Mouse (Mus musculus) heart, embryonic 14.5 days (tissue): ENCODE measurements around the gene Atp5j. TPM values are rescaled to one million over a fixed set of nuclear protein-coding genes. Genes with fewer than 3 reads are reported as not detected.

Source experiments
- ATAC-seq: fragments of 200-750 bp; cut with Nextera tagmentation; 2 replicates; pipeline ENCODE4 v1.8.0; 2017; ENCODE audit warnings: low read depth, moderate TSS enrichment; ENCODE audit not compliant: insufficient number of reproducible peaks, insufficient read depth, low FRiP score
- H3K27ac ChIP-seq, 2 experiments: fragments of 200-500 bp in 1 of 2; fragments of 300-500 bp in 1 of 2; sonication (generic) in 1 of 2; replicated peaks in 1 of 2; 2 replicates each; pipeline ENCODE4 v1.5.1; 2012 to 2014; ENCODE audit warnings: low read depth in 2 of 2, low read length in 2 of 2, control low read depth in 1 of 2, mild to moderate bottlenecking in 1 of 2, mixed read lengths in 1 of 2; ENCODE audit not compliant: control insufficient read depth in 1 of 2, insufficient read depth in 1 of 2
- H3K27me3 ChIP-seq: fragments of 300-500 bp; sonication (generic); 2 replicates; pipeline ENCODE4 v1.6.1; 2014; ENCODE audit warnings: mild to moderate bottlenecking, low read length, control low read depth; ENCODE audit not compliant: control insufficient read depth, insufficient read depth
- H3K36me3 ChIP-seq: fragments of 300-500 bp; sonication (generic); 2 replicates; pipeline ENCODE4 v1.6.1; 2014; ENCODE audit warnings: mild to moderate bottlenecking, control low read depth, low read length, mixed read lengths; ENCODE audit not compliant: control insufficient read depth, insufficient read depth
- H3K4me1 ChIP-seq, 2 experiments: fragments of 200-500 bp in 1 of 2; fragments of 300-500 bp in 1 of 2; sonication (generic) in 1 of 2; 2 replicates each; pipeline ENCODE4 v1.6.1; 2012 to 2014; ENCODE audit warnings: low read length in 2 of 2, control low read depth in 1 of 2, mixed read lengths in 1 of 2; ENCODE audit not compliant: control insufficient read depth in 2 of 2, insufficient read depth in 2 of 2
- H3K4me2 ChIP-seq: fragments of 300-500 bp; sonication (generic); 2 replicates; pipeline ENCODE4 v1.6.1; 2014; ENCODE audit warnings: mild to moderate bottlenecking, low read length
- H3K4me3 ChIP-seq, 2 experiments: fragments of 200-500 bp in 1 of 2; fragments of 300-500 bp in 1 of 2; sonication (generic) in 1 of 2; 2 replicates each; pipeline ENCODE4 v1.5.1; 2012 to 2014; ENCODE audit warnings: low read length in 2 of 2, mild to moderate bottlenecking in 2 of 2, control low read depth in 1 of 2, low read depth in 1 of 2, moderate library complexity in 1 of 2; ENCODE audit not compliant: control insufficient read depth in 1 of 2, insufficient read depth in 1 of 2
- H3K9ac ChIP-seq: fragments of 300-500 bp; sonication (generic); 2 replicates; pipeline ENCODE4 v1.6.1; 2014; ENCODE audit warnings: mild to moderate bottlenecking, low read length
- H3K9me3 ChIP-seq: fragments of 300-500 bp; sonication (generic); 2 replicates; pipeline ENCODE4 v1.6.1; 2016; ENCODE audit warnings: low read length, control low read depth; ENCODE audit not compliant: control insufficient read depth
- WGBS: fragments of 180-500 bp; shearing (Covaris S2); extraction: QIAGEN DNeasy Blood & Tissue Kit; methylation state at CpG from one replicate; pipeline ENCODE4 v1.1.7; 2014; 5-methylcytosine and 5-hydroxymethylcytosine counted together
- polyA plus RNA-seq: library from polyadenylated mRNA; unstranded; fragments of >200 nt; fragmentation: Nextera tagmentation; extraction: Ambion mirVana; gene quantifications from 2 replicates; pipeline ENCODE4 v1.2.1, GENCODE M21; 2014

The Atp5j gene
- polyA plus RNA-seq, 1 experiment from 2014 or later, result 2,054 TPM

DNA sequence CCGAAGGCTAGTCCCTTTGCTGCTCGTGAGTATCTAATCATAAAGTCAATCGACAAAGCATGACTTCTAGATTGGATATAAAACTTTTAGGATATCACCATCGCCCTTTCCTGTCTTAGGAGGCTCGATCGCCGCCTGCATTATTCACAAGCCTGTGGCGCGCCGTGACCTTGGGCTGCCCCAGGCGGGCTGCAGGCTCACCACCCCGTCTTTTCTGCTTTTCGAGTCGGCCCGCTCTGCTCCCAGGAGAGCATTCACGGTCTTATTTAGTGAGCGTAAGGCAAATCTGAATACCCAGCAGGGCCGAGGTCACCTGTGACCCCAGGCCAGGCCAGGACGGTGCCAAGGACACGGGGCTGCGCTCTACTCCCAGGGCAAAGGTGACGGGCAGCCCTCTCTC lies 1.1 kb downstream of the Atp5j start:
- WGBS, result under 1% methylated on average over 22 of the region's 22 CpGs
- Histone ChIP-seq H3K27me3 (no peaks in the 10 kb centered on the region), H3K27ac (peak overlapping the region; percentile 99 to 100), H3K4me2 (peak overlapping the region; percentile 75), H3K4me3 (peak overlapping the region; percentile 98 to 99), H3K9me3 (no peaks in the 10 kb centered on the region), H3K4me1 (peaks cover 4 to 29% of the 10 kb centered on the region in 2 experiments; a peak in 3 of 4 replicates), H3K36me3 (peaks cover 38% of the 10 kb centered on the region), H3K9ac (peak overlapping the region; percentile 99)
- no peak; the same call in 1 of the 2 replicates for ATAC-seq

DNA sequence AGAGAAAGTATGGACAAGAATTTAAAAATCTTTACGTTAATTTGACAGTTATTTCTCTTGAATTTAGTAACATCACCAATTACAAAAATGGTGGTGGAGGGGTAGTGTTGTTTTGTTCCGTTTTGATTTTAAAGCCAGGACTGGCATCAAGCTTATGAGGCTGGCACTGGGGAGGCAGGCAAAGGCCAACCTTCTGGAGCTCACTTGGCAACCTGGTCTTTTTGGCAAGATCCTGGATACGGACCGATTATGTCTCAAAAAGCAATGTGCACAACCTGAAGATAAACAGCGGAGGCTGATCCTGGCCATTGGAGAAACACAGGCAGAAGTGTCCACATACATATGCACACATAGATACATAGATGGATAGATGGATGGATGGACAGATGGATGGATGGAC lies 2.7 kb downstream of the Atp5j start:
- Histone ChIP-seq H3K4me1 (peaks cover 4 to 29% of the 10 kb centered on the region in 2 experiments; a peak in 3 of 4 replicates), H3K4me3 (no peak overlapping the region), H3K27ac (no peak overlapping the region), H3K9me3 (no peaks in the 10 kb centered on the region), H3K27me3 (no peaks in the 10 kb centered on the region), H3K9ac (no peak overlapping the region), H3K4me2 (peak overlapping the region; percentile 75), H3K36me3 (peaks cover 50% of the 10 kb centered on the region)
- 93% methylated on average over 5 of the region's 5 CpGs for WGBS
- no peak for ATAC-seq

DNA sequence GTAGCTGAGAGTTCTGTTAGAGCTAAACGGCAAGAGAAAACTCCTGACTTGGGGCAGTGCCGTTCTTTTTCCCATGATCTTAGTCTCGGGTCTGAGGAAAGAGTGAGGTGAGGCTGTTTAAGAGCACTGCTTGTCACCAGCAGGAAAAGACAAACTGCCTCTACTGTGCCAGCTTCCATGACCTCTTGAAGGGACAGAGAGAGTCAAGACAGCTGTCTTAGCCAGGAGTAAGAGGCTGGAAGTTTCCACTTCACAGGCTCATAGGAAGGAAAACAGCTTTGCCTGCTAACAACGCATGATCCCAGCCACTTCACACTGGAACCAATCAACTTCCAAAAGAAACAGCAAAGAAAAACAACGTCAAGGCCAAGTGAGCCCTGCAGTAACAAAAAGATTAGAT lies 3.7 kb downstream of the Atp5j start:
- 68% methylated on average over 5 of the region's 5 CpGs for WGBS
- Histone ChIP-seq H3K36me3 (peaks cover 60% of the 10 kb centered on the region), H3K4me3 (no peak overlapping the region), H3K4me1 (peaks cover 4 to 22% of the 10 kb centered on the region in 2 experiments; a peak in 3 of 4 replicates), H3K4me2 (no peak overlapping the region), H3K27ac (peak overlapping the region; percentile 33 to 50; a peak in 1 of 4 replicates), H3K9me3 (no peaks in the 10 kb centered on the region), H3K9ac (no peak overlapping the region; the same call in 1 of the 2 replicates), H3K27me3 (no peaks in the 10 kb centered on the region)
- ATAC-seq, result no peak

DNA sequence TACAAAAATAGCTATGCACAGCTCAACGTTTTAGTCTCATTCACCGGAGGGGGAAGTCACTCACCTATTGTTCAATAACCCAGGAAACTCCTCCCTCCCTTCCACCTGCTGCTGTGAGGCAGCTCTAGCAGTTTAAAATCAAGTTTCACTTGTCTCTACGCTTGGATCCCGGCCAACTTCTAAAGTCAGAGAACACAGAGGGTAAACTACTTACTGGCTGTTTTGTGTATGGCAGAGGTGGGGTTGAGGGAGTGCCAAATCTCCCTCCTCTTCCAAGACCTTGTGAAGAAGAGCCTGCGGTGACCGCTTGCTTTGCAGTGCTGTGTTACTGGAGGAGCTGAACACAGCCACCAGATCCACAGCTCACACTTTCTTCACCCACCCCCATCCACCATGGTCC lies 10.4 kb downstream of the Atp5j start:
- no peak; the same call in 1 of the 2 replicates for ATAC-seq
- no peaks in the 10 kb centered on the region for H3K27me3 ChIP-seq
- no peak overlapping the region for H3K4me3 ChIP-seq
- peak overlapping the region in 1 of 2 experiments; percentile 24; a peak in 1 of 4 replicates for H3K27ac ChIP-seq
- 70% methylated on average over 6 of the region's 6 CpGs for WGBS
- no peaks in the 10 kb centered on the region for H3K9me3 ChIP-seq
- H3K9ac ChIP-seq, result no peak overlapping the region
- no peak overlapping the region for H3K4me2 ChIP-seq
- peaks cover 85% of the 10 kb centered on the region for H3K36me3 ChIP-seq
- 0 out of 4 replicates have a peak, but pooled peaks cover 0 to 3% of the 10 kb centered on the region in 2 experiments for H3K4me1 ChIP-seq

DNA sequence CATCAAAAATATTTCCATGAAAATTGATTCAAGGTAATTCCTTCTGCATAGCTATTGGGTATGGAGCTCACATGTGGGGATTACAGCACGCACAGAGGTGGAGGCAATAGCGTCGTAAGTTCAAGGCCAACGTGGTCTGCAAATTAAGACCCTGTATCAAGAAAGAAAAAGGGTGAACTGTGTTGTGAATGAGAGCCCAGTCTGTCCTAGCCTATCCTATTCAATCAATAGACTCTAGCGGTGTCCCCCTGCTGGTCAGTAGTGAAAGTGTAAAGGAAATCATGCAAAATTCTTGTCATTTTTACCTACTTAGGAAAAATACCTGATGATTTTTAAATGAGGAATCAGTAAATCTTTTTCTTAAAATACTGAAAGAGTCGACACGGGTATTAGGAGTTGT lies 18.0 kb downstream of the Atp5j start:
- peaks cover 12% of the 10 kb centered on the region for H3K36me3 ChIP-seq
- H3K9ac ChIP-seq, result no peak overlapping the region
- H3K27me3 ChIP-seq, result no peaks in the 10 kb centered on the region
- no peak overlapping the region for H3K4me2 ChIP-seq
- H3K4me3 ChIP-seq, result no peak overlapping the region
- no peaks in the 10 kb centered on the region for H3K9me3 ChIP-seq
- H3K27ac ChIP-seq, result no peak overlapping the region
- 31% methylated on average over 7 of the region's 7 CpGs for WGBS
- no peaks in the 10 kb centered on the region for H3K4me1 ChIP-seq
- no peak for ATAC-seq

DNA sequence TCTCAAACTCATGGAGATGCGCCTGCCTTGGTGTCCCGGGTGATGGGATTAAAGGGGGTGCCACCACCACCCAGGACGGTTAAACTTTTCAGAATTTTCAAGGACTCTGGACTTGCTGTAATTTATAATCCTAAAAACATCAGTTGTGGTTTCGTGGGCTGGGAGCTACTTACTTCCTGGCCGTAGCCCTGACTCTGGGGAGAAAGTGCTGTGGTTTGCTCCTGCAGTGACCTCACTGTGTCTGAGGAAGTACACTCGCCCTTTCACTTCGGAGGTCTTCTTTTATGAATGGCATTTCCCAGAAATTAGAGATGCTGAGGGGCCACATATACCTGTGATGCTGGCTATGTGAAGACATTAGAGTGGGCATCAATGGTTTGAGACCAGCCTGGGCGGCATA lies 20.9 kb downstream of the Atp5j start:
- no peaks in the 10 kb centered on the region for H3K27me3 ChIP-seq
- 72% methylated on average over 8 of the region's 8 CpGs for WGBS
- H3K4me3 ChIP-seq, result no peak overlapping the region
- H3K9ac ChIP-seq, result no peak overlapping the region
- no peaks in the 10 kb centered on the region for H3K36me3 ChIP-seq
- no peaks in the 10 kb centered on the region for H3K4me1 ChIP-seq
- no peak overlapping the region for H3K4me2 ChIP-seq
- no peak overlapping the region for H3K27ac ChIP-seq
- no peaks in the 10 kb centered on the region for H3K9me3 ChIP-seq
- no peak for ATAC-seq

DNA sequence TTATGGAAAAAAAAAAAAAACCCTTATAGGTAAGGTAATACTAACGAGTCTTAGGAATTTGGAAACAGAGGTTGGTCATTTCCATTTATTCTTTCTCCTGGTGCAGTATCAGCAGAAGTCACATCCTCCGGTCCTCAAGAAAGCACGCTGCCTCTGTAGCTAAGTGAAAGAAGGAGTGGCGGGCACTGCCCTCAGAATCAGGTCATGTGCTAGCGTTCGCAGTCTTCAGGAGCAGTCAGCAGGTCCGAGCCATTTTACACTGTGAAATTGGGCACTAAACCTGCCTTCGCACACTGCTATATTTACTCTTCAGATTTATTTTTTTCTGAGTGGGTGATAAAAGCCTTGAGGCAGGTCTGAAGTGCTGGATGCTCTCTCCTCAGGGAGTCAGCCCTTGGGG lies 21.6 kb downstream of the Atp5j start:
- no peak overlapping the region for H3K27ac ChIP-seq
- no peaks in the 10 kb centered on the region for H3K36me3 ChIP-seq
- H3K4me1 ChIP-seq, result no peaks in the 10 kb centered on the region
- no peak overlapping the region for H3K4me2 ChIP-seq
- no peak for ATAC-seq
- no peaks in the 10 kb centered on the region for H3K27me3 ChIP-seq
- WGBS, result 77% methylated on average over 8 of the region's 8 CpGs
- H3K9ac ChIP-seq, result no peak overlapping the region
- no peaks in the 10 kb centered on the region for H3K9me3 ChIP-seq
- no peak overlapping the region for H3K4me3 ChIP-seq

DNA sequence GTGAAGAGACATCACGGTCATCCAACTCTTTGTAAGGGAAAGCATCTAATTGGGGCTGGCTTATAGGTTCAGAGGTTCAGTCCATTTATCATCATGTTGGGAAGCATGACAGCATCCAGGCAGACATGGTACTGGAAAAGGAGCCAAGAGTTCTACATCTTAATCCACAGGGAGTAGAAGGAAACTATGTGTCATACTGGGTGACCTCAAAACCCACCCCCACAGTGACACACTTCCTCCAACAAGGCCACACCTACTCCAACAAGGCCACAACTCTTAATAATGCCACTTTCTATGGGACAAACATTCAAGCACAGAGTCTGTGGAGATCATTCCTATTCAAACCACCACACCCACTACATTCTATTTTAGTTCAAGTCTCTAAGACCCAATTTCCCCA lies 25.2 kb downstream of the Atp5j start:
- WGBS, result 79% methylated on average over 1 of the region's 1 CpGs

More for the DNA sequence above, 25.2 kb downstream of the Atp5j start:
- Histone ChIP-seq H3K4me3 (no peak overlapping the region), H3K4me1 (no peaks in the 10 kb centered on the region), H3K27me3 (no peaks in the 10 kb centered on the region), H3K9me3 (0 out of 2 replicates have a peak, but pooled peaks cover 4% of the 10 kb centered on the region), H3K36me3 (no peaks in the 10 kb centered on the region), H3K27ac (no peak overlapping the region), H3K9ac (no peak overlapping the region), H3K4me2 (no peak overlapping the region)
- ATAC-seq, result no peak
